Mouse (Mus musculus) lung, postnatal 0 days (tissue): Measurements from ENCODE around the gene Hilpda.

Experiments used
- CTCF ChIP-seq: IDR thresholded peaks from 2 replicates; pipeline ENCODE4 v1.5.1; 2016; ENCODE audit warnings: antibody characterized with exemption, mild to moderate bottlenecking
- EP300 ChIP-seq: IDR thresholded peaks from 2 replicates; pipeline ENCODE4 v1.6.1; 2016; ENCODE audit warnings: antibody characterized with exemption, mild to moderate bottlenecking, control low read depth

- TF ChIP-seq EP300 (no peak), CTCF (no peak)
Measured at GRCm38 (mm10) chr6:29264456-29264781, 7.9 kb upstream of the Hilpda start.
